Mouse (Mus musculus): ENCODE data around the gene Mfap3.

Mfap3 gene

GRCm38 (mm10) chr11:57518091-57518750 is at the start of gene Mfap3, which contains the start of gene Fam114a2:
TSS of gene Mfap3 (plus strand) at chr11:57518664.
TSS of gene Fam114a2 (minus strand) at chr11:57518617.
- peak; percentile 84 to 95 for DNase-seq (ENCODE audit: low spot score in 2 of 2)

GRCm38 (mm10) chr11:57468706-57469105 is 49.8 kb upstream of the Mfap3 start:
- DNase-seq (ENCODE audit: low spot score in 2 of 2) = no peak

- no peak for DNase-seq (ENCODE audit: low spot score in 2 of 2)
These were observed 48.4 kb upstream of the Mfap3 start for GRCm38 (mm10) chr11:57470056-57470455.

GRCm38 (mm10) chr11:57470979-57471378 is 47.5 kb upstream of the Mfap3 start:
- DNase-seq (ENCODE audit: low spot score in 2 of 2) = no peak

GRCm38 (mm10) chr11:57474296-57474941 is 44.0 kb upstream of the Mfap3 start:
- DNase-seq (ENCODE audit: low spot score in 2 of 2) = no peak

- peak in 1 of 2 experiments; percentile 11 for DNase-seq (ENCODE audit: low spot score in 2 of 2)
These were observed 43.3 kb upstream of the Mfap3 start for GRCm38 (mm10) chr11:57475119-57475518.

- DNase-seq (ENCODE audit: low spot score in 2 of 2) = no peak
These were observed 40.4 kb upstream of the Mfap3 start for GRCm38 (mm10) chr11:57478077-57478476.

GRCm38 (mm10) chr11:57488436-57488835 is 30.0 kb upstream of the Mfap3 start:
- no peak for DNase-seq (ENCODE audit: low spot score in 2 of 2)

- DNase-seq (ENCODE audit: low spot score in 2 of 2) = no peak
These were observed 21.9 kb upstream of the Mfap3 start for GRCm38 (mm10) chr11:57496462-57497039.

GRCm38 (mm10) chr11:57497701-57498100 is 20.8 kb upstream of the Mfap3 start:
- DNase-seq (ENCODE audit: low spot score in 2 of 2) = no peak

GRCm38 (mm10) chr11:57498215-57498614 is 20.2 kb upstream of the Mfap3 start:
- no peak for DNase-seq (ENCODE audit: low spot score in 2 of 2)

- DNase-seq (ENCODE audit: low spot score in 2 of 2) = no peak
These were observed 15.3 kb upstream of the Mfap3 start for GRCm38 (mm10) chr11:57503155-57503554.

- no peak for DNase-seq (ENCODE audit: low spot score in 2 of 2)
These were observed 11.6 kb upstream of the Mfap3 start for GRCm38 (mm10) chr11:57506899-57507298.

GRCm38 (mm10) chr11:57515218-57515617 is 3.2 kb upstream of the Mfap3 start:
- no peak for DNase-seq (ENCODE audit: low spot score in 2 of 2)

GRCm38 (mm10) chr11:57516946-57517441 is 1.5 kb upstream of the Mfap3 start:
- DNase-seq (ENCODE audit: low spot score in 2 of 2) = peak in 1 of 2 experiments; percentile 4

- DNase-seq (ENCODE audit: low spot score in 2 of 2) = no peak
These were observed 286 bp downstream of the Mfap3 start for GRCm38 (mm10) chr11:57518751-57519148.

GRCm38 (mm10) chr11:57519304-57519703 is 840 bp downstream of the Mfap3 start:
- no peak for DNase-seq (ENCODE audit: low spot score in 2 of 2)

- DNase-seq (ENCODE audit: low spot score in 2 of 2) = no peak
These were observed 2.7 kb downstream of the Mfap3 start for GRCm38 (mm10) chr11:57521206-57521605.

GRCm38 (mm10) chr11:57522046-57522445 is 3.6 kb downstream of the Mfap3 start:
- DNase-seq (ENCODE audit: low spot score in 2 of 2) = no peak

GRCm38 (mm10) chr11:57523418-57523817 is 5.0 kb downstream of the Mfap3 start:
- no peak for DNase-seq (ENCODE audit: low spot score in 2 of 2)

GRCm38 (mm10) chr11:57524597-57524996 is 6.1 kb downstream of the Mfap3 start:
- DNase-seq (ENCODE audit: low spot score in 2 of 2) = no peak

- DNase-seq (ENCODE audit: low spot score in 2 of 2) = no peak
These were observed 7.4 kb downstream of the Mfap3 start for GRCm38 (mm10) chr11:57525900-57526299.

- no peak for DNase-seq (ENCODE audit: low spot score in 2 of 2)
These were observed 9.0 kb downstream of the Mfap3 start for GRCm38 (mm10) chr11:57527506-57527905.

Measured in urinary bladder, adult 18-20 months (tissue).